Mouse (Mus musculus): ENCODE data around the gene Adgrl3.

- TF ChIP-seq CTCF (IDR thresholded peaks at IDR 0.05; ENCODE audit: low read depth): no peak
- no peak for TF ChIP-seq EP300 (IDR thresholded peaks at IDR 0.05; ENCODE audit: low read depth)
Observed at GRCm38 (mm10) chr5:81060950-81061349, 41.0 kb downstream of the Adgrl3 start.
